Mouse (Mus musculus) E14TG2a.4 (cell line): ENCODE results near the gene Azgp1.

Experiments used
- CTCF ChIP-seq: conservative IDR thresholded peaks from 2 replicates; pipeline ENCODE4 v1.5.1; 2014; ENCODE audit warnings: low read length
- NANOG ChIP-seq: IDR thresholded peaks from 2 replicates; pipeline ENCODE4 v1.6.1; 2014; ENCODE audit warnings: borderline replicate concordance, low read length, mixed read lengths

DNA sequence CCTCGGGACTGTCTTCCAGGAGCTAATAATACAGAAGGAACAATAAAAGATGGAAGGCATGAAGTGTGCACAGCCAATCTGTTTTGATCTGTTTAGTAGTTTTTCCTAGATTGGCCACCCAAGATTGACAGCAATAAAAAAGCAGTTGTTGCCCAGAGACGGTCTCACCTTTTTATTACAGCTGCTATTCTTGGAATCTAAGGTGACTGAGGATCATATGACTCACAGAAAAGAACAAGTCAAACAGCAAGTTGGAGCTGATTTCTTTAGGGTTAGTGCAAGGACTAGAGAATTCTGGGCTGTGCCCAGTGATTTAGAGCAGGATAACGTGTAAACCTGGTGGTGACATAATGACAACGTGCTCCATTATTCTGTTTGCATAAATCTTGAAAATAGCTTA, 40.4 kb upstream of the Azgp1 start:
- TF ChIP-seq CTCF (no peak), NANOG (no peak)
